Mouse (Mus musculus): ENCODE data around the gene Rxfp2.

Rxfp2 gene

GRCm38 (mm10) chr5:150018656-150019055 is at the start of gene Rxfp2:
TSS of gene Rxfp2 (plus strand) at chr5:150018675.
- no peak for DNase-seq

DNA sequence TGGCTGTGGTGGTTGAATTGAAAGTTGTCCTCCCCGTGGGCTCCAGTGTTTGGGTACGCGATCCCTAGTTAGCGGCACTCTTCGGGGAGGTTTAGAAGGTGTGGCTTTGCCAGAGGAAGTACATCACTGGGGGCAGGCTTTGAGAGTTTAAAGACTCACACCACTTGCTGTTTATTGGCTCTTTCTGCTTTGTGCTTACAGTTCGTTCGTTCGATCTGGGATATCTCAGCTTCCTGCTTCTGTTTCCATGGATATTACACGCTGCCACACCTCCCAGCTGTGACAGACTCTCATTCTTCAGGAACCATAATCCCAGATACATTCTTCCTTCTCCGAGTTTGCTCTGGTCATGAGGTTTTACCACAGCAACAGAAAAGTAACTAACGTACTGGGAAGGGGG is 48.2 kb upstream of the Rxfp2 start:
- DNase-seq: no peak

DNA sequence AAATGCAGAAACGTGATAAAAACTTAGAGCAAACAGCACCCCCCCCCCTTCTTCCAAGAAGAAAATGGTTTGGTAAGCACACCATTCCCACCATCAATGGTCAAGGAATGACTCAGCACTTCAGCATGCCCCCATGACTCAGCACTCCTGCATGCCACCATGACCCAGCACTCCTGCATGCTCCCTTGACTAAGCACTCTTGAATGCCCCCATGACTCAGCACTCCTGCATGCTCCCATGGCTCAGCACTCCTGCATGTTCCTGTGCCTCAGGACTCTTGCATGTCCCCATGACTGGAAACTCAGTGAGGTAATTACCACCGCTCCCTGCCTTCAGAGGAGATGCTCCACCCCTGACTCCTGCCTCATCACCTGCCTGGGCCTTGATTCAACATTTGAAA is 41.4 kb upstream of the Rxfp2 start:
- DNase-seq: no peak

- peak; percentile 5 for DNase-seq
Observed at GRCm38 (mm10) chr5:149983621-149984020, 34.9 kb upstream of the Rxfp2 start.

- no peak for DNase-seq
Observed at GRCm38 (mm10) chr5:149994578-149994977, 23.9 kb upstream of the Rxfp2 start.

- DNase-seq: no peak
Observed at GRCm38 (mm10) chr5:149996614-149997013, 21.9 kb upstream of the Rxfp2 start.

- DNase-seq: peak; percentile 3
Observed at GRCm38 (mm10) chr5:149997321-149998034, 21.0 kb upstream of the Rxfp2 start.

GRCm38 (mm10) chr5:149998311-149998710 is 20.2 kb upstream of the Rxfp2 start:
- no peak for DNase-seq

GRCm38 (mm10) chr5:150005355-150005754 is 13.1 kb upstream of the Rxfp2 start:
- no peak for DNase-seq

DNA sequence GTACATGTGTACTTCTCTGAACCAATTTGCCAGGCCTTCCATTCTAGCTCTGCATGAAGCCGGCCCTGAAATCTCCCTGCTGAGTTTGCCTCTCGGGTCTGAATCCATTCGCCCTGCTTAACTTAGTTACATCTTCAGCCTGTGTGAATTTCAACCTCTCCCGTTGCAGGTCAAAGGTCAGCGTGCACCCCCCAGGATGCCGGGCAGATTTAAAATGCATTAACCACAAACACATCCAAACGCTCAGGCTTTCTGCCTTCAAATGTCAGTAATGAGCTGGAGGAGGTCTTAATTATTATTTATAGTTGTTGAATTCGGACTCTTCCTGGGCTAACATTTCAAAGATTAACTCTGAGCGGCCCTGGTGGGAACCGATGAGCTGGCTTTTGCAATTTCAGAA is 1.6 kb upstream of the Rxfp2 start:
- no peak for DNase-seq

GRCm38 (mm10) chr5:150017672-150018071 is 803 bp upstream of the Rxfp2 start:
- DNase-seq: no peak

- peak; percentile 82 for DNase-seq
Observed at GRCm38 (mm10) chr5:150020851-150021250, 2.4 kb downstream of the Rxfp2 start.

GRCm38 (mm10) chr5:150021805-150022204 is 3.3 kb downstream of the Rxfp2 start:
- no peak for DNase-seq

- DNase-seq: no peak
Observed at GRCm38 (mm10) chr5:150022556-150022955, 4.1 kb downstream of the Rxfp2 start.

GRCm38 (mm10) chr5:150023476-150023875 is 5.0 kb downstream of the Rxfp2 start:
- DNase-seq: no peak

DNA sequence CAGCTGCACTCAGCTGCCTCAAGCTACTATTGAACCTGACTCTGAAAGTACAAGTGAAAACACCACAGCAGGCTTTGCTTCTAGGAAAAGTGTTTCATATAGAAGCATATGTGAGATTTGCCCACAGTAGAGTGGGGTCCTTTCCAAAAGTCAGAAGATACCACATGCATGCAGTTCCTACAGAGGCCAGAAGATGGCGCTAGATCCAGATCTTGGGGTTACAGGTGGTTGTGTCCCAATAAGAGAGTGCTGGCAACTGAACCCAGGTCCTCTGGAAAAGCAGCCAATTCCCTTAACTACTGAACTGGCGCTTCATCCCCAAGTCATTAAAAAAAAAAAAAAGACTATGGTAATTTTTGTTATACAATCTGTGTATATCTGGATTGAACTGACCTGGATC is 5.7 kb downstream of the Rxfp2 start:
- no peak for DNase-seq

- no peak for DNase-seq
Observed at GRCm38 (mm10) chr5:150024901-150025300, 6.4 kb downstream of the Rxfp2 start.

DNA sequence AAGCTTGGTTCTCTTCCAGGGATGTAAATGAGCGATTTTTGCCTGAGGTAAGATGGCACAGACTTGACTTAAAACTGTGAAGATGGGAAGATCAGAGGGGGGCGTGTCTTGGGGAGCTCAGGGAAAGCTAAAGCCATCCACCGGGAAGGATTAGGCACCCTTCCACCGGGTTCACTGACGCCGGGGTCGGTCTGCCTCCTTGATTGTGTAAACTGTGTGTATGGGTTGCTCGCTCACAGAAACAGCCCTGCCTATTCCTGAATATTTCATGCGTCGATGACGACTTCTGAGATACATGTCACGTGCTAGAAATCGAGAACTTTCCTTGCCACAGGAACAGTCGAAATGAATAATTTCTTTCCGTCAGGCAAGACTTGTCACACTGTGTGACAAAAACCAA is 6.9 kb downstream of the Rxfp2 start:
- no peak for DNase-seq

DNA sequence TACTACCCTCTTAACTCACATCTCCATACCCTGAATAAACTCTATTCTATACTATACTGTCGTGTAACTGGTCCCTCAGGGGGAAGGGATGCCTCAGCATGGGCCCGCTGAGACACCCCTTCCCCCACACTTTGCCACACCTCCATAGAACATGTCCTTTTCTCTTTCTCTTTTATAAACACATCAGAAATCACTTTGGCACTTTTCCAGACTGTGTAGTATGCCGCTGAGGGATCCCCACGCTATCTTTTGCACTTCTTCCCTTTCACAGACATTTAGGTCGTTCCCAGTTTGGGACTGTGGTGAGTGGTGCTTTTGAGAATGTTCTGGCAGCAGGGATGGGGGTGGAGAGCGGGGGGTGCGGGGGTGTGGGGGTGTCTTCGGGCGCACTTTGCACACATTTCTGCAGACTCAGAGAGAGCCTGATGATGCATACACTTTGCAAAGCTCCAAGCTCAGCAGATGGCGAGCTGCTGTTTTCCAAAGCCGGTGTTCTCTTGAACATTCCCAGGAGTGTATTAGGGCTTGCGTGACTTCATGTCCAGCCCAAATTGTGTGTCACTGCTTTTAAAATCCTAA is 8.1 kb downstream of the Rxfp2 start:
- no peak for DNase-seq

DNA sequence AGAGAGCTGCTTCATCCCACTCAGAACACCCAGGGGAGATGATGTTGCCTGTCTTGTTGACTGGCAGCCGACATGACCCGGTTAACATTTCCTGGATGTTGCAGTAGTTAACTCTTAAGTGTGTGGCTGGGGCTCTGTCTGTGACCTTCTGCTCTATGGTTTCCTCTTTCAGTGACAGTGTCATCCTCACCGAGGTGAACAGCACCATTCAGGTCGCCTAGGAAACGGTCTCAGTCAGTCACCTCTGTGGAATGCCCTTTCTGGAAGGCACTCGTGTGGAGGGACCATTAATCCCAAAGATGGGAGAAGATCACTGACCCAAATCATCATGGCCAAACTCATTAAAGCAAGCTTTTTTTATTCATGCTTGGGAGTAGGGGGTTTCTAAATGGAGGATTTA is 12.7 kb downstream of the Rxfp2 start:
- DNase-seq: no peak

- no peak for DNase-seq
Observed at GRCm38 (mm10) chr5:150031634-150032033, 13.2 kb downstream of the Rxfp2 start.

- peak; percentile 11 for DNase-seq
Observed at GRCm38 (mm10) chr5:150032075-150032492, 13.6 kb downstream of the Rxfp2 start.

DNA sequence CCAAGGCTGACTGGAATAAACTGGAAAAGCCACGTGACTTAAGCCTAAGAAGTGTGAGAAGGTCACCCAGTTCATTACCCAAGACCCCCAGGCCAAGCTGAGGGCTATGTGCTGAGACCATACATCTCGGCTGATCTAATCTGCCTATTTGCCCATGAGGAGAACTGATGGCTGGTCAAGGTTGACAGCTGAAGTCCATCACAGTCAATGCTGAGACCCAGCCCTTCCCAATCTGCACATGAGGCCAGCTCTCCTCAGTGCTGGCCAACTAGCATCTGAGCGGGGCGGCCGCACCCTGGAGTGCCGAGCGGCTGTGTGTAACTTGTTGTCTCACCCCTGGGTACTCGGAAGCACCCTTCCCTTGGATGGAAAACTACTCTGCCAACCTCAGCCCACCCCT is 17.8 kb downstream of the Rxfp2 start:
- DNase-seq: no peak

DNA sequence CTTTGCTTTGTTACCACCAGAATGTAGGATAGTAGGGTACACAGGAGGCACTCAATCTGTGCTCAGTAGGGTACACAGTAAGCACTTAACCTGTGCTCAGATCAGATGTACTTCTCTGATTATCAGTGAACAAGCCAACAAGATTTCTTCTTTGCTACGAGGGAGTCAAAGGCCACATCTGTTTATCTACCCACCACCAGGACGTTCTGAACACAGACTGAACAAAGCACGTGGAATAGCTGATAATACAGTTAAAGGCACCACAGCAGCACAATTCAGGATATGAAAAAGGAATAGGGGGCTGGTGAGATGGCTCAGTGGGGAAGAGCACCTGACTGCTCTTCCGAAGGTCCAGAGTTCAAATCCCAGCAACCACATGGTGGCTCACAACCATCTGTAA is 18.4 kb downstream of the Rxfp2 start:
- DNase-seq: no peak

DNA sequence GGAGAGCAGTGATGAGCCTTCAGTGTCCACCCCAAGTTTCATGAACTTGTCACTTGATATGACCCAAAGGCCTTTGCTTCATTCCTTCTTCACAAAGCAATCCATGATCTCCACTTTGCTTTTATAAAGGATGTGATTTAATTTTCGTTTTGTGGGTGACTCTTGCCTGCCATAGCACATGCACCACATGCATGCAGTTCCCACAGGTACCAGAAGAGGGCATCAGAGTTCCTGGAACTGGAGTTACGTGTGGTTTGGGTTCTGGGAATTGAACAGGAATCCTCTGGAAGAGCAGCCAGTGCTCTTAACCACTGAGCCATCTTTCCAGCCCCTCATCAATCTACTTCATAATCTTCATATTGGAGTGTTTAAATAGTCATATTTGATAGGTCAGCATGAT is 26.1 kb downstream of the Rxfp2 start:
- DNase-seq: no peak
